Mouse (Mus musculus) ovary, postnatal 10 days (tissue): ENCODE measurements around the gene Olfr1338.
"Not testable (repeated sequence)": the region's sequence is repeated elsewhere in the genome, so short reads cannot be mapped to it uniquely, and the experiment has no call there.

Experiments
- DNase-seq: peaks from one replicate; pipeline ENCODE4 v3.0.0; 2022; ENCODE audit warnings: low spot score

Gene Olfr1338

GRCm38 (mm10) chr4:118758637-118759036 is at the start of gene Olfr1338:
Olfr1338 (minus strand) TSS chr4:118758737.
- DNase-seq, result no peak

DNA sequence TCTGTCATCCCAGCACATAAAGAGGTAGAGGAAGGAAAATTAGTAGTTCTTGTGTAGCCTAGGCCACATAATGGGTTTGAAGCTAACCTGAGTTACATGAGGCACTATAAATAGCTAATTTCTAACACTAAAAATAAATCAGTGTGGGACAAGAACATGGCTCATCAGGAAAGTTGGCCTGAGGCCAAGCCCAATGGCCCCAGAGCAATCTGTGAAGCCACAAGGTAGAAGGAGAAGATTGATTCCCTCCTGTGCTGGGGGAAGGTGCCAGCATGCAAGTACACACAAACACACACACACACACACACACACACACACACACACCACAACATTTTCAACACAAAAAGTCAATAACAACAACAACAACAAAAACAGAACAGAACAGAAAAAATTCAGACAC is 34.3 kb upstream of the Olfr1338 start:
- DNase-seq, result not testable (repeated sequence)

DNA sequence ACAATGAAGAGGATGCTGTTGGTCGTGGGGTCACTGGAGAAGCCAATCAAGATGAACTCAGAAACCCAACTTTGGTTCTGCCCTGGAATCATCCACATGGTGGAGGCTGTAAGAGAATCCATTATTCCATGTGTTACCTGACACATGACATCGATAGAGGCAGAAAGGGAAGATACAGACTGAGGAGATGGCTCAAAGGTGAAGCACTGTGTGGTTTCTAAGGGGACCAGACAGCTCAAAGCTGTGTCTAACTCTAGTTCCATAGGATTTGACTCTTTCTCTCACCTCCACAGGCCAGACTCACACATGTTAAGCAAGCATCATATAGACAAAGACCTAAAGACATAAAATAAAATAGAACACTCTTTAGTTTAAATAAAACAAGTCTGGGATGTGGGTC is 23.9 kb upstream of the Olfr1338 start, which contains the start of gene Olfr1337:
Gene Olfr1337, minus strand, starts transcription at position 101 of the 400 bp plus-strand sequence.
- no peak for DNase-seq

DNA sequence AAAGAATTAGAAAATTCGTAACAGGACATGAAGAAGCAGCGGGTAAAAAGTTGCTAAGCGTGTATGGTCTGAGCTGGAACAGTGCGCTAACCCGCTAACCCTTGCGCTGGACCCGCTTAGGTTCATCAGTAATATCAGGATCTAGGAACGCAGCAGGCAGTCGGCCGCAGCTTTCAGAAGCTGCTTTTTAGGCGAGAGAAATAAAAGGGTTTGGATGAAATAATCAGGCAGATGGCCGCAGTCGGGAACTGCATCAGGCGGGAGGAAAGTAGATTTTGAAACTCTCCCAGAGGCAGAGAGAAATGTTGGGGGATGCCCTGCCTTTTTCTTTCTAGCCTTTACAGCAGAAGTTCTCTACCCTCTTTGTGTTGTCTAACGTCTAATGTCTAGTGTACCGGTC is 16.7 kb downstream of the Olfr1338 start:
- no peak for DNase-seq

GRCm38 (mm10) chr4:118740988-118741698 is 17.4 kb downstream of the Olfr1338 start:
- DNase-seq, result no peak

- DNase-seq, result no peak
Observed at GRCm38 (mm10) chr4:118739574-118739973, 19.0 kb downstream of the Olfr1338 start.

DNA sequence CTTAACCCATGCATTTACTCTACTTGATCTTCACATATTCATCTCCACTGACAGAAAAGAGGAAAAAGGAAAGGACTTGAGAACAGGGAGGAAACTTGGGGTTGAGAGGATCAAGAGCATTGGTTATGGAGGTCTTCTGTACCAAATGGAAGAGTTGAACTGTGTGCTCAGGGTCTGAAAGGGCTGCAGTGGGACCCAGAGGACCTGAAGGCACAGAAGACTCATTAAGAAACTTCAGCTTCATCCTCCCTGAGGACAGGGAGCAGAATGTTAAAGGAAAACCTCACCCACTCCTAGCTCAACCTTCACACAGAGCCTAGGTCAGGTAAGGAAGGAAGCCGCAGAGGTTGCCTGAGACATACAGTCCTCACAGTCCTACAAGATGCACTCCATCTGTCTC is 26.7 kb downstream of the Olfr1338 start, which contains the start of gene Olfr1339:
Gene Olfr1339, plus strand, starts transcription at position 301 of the 400 bp plus-strand sequence.
- no peak for DNase-seq

DNA sequence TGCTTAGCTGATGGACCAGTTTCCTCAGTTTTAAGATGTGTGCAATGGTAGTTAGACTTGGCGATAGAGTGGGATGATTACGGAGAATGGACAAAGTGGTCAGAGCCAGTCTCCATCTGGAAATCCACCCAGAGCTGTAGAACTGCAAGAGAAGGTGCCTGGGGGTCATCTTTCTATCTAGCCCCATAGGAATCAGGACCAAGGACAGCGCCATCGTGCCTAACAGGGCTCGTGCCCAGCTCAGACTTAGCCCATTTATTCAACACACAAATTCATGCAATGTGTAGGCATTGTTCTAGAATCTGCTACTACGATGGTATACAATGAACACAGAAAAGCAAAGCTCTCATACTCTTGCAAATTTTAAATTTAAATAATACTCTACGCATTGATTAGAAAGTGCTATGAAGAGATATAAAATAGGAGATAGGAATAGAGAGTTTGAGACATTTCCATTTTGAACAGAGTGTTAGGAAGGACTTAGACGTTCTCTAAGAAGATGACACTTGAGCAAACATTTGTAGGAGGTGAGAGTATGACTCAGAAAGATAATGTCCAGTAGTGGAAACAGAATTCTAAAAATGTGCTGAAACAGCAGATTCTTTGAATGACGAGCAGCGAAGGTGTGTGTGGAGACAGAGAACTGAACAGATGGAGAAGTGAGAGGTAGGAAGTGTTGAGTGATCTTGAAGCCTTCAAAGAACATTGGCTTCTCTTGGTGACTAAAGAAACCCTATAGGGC is 36.6 kb downstream of the Olfr1338 start:
- DNase-seq, result no peak

DNA sequence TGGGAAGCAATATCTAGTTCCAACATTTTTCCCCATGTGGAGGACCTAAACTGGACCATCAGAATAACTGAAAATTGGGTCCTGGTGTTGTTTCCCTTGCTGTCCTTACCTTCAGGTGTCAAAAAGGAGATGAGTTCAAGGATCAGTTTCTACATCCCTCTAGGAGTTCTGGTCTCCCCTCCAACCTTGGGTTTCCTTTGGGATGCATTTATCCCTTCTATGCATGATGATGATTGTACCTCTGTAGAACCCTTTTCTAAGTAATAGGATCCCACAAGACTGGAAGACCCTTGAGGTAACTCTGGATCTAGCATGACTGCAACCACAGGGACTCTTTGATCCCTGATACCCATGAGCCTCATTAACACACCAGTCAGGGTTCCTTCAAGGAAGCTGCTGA is 38.7 kb downstream of the Olfr1338 start, which contains the start of gene Olfr1340:
Gene Olfr1340, plus strand, starts transcription at position 301 of the 400 bp plus-strand sequence.
- DNase-seq, result no peak

- DNase-seq, result no peak
Observed at GRCm38 (mm10) chr4:118711656-118712055, 46.9 kb downstream of the Olfr1338 start.

GRCm38 (mm10) chr4:118708086-118708485 is 50.5 kb downstream of the Olfr1338 start:
- DNase-seq, result no peak

- DNase-seq, result no peak
Observed at GRCm38 (mm10) chr4:118703223-118703622, 55.3 kb downstream of the Olfr1338 start, which contains the start of gene Olfr1341. Olfr1341 (plus strand) TSS chr4:118703523.
